Mouse (Mus musculus) v-Abl transformed pro-B cells (cell line): ENCODE data around the gene Mmp19.
"Not testable (repeated sequence)": the region's sequence is repeated elsewhere in the genome, so short reads cannot be mapped to it uniquely, and the experiment has no call there.

ENCODE experiments used
- in situ Hi-C, 2 experiments: fragments of 400-800 bp; cut with MboI; formaldehyde crosslinking; loops; one replicate each; pipeline ENCODE4 v1.15.1; 2025; ENCODE audit not compliant: unreplicated experiment in 2 of 2

Mmp19 gene

GRCm38 (mm10) chr10:128794391-128794790 lies 3.7 kb downstream of the Mmp19 start:
- in situ Hi-C loops, result no loop called here

- in situ Hi-C loops, result no loop called here
Observed at GRCm38 (mm10) chr10:128795581-128795980, 4.9 kb downstream of the Mmp19 start.

- in situ Hi-C loops, result no loop called here
Observed at GRCm38 (mm10) chr10:128798676-128799075, 8.0 kb downstream of the Mmp19 start.

GRCm38 (mm10) chr10:128801981-128802495 lies 11.3 kb downstream of the Mmp19 start:
- in situ Hi-C loops, result loop anchor here (5.0 to 10.0 kb wide), 2 partner anchors 47 to 50 kb away; no protein-coding TSS in a partner anchor

GRCm38 (mm10) chr10:128802956-128803355 lies 12.2 kb downstream of the Mmp19 start:
- in situ Hi-C loops, result loop anchor here (5.0 to 10.0 kb wide), 2 partner anchors 48 to 51 kb away; no protein-coding TSS in a partner anchor

GRCm38 (mm10) chr10:128803361-128803760 lies 12.7 kb downstream of the Mmp19 start:
- in situ Hi-C loops, result loop anchor here (5.0 to 10.0 kb wide), 2 partner anchors 49 to 51 kb away; no protein-coding TSS in a partner anchor

GRCm38 (mm10) chr10:128803771-128804270 lies 13.1 kb downstream of the Mmp19 start, which contains the start of gene Dnajc14:
Dnajc14 (plus strand) TSS chr10:128804062.
- in situ Hi-C loops, result loop anchor here (5.0 to 10.0 kb wide), 2 partner anchors 49 to 52 kb away; no protein-coding TSS in a partner anchor

- in situ Hi-C loops, result loop anchor here (5.0 to 10.0 kb wide), 2 partner anchors 50 to 52 kb away; no protein-coding TSS in a partner anchor
Observed at GRCm38 (mm10) chr10:128804271-128805091, 13.8 kb downstream of the Mmp19 start, which contains the start of gene Tmem198b. Tmem198b (minus strand) TSS chr10:128804370.

GRCm38 (mm10) chr10:128805092-128806000 lies 14.6 kb downstream of the Mmp19 start:
- in situ Hi-C loops, result loop anchor here in 1 of 2 experiments (10.0 kb wide), 1 partner anchor 51 kb away; no protein-coding TSS in a partner anchor

- in situ Hi-C loops, result loop anchor here in 1 of 2 experiments (10.0 kb wide), 1 partner anchor 51 kb away; no protein-coding TSS in a partner anchor
Observed at GRCm38 (mm10) chr10:128806086-128806485, 15.4 kb downstream of the Mmp19 start.

- in situ Hi-C loops, result loop anchor here in 1 of 2 experiments (10.0 kb wide), 1 partner anchor 52 kb away; no protein-coding TSS in a partner anchor
Observed at GRCm38 (mm10) chr10:128807018-128807417, 16.3 kb downstream of the Mmp19 start.

GRCm38 (mm10) chr10:128817033-128817432 lies 26.3 kb downstream of the Mmp19 start, which contains the start of gene Sarnp:
Sarnp (plus strand) TSS chr10:128817333.
- in situ Hi-C loops, result no loop called here

GRCm38 (mm10) chr10:128820217-128820616 lies 29.5 kb downstream of the Mmp19 start:
- in situ Hi-C loops, result no loop called here

GRCm38 (mm10) chr10:128821358-128822056 lies 30.8 kb downstream of the Mmp19 start, which contains the start of gene Ormdl2:
Ormdl2 (minus strand) TSS chr10:128821645.
- in situ Hi-C loops, result no loop called here

- in situ Hi-C loops, result no loop called here
Observed at GRCm38 (mm10) chr10:128822135-128822534, 31.4 kb downstream of the Mmp19 start.

- in situ Hi-C loops, result not testable (repeated sequence)
Observed at GRCm38 (mm10) chr10:128823087-128823486, 32.4 kb downstream of the Mmp19 start.

- in situ Hi-C loops, result no loop called here
Observed at GRCm38 (mm10) chr10:128823821-128824220, 33.1 kb downstream of the Mmp19 start.

GRCm38 (mm10) chr10:128837400-128837799 lies 46.7 kb downstream of the Mmp19 start:
- in situ Hi-C loops, result no loop called here

GRCm38 (mm10) chr10:128839434-128839833 lies 48.7 kb downstream of the Mmp19 start:
- in situ Hi-C loops, result no loop called here
